Mouse (Mus musculus) liver, postnatal 0 days (tissue): ENCODE data around the gene Macf1. TPM values are rescaled to one million over a fixed set of nuclear protein-coding genes. Genes with fewer than 3 reads are reported as not detected.

ENCODE experiments used
- ATAC-seq: fragments of 200-750 bp; cut with Nextera tagmentation; 2 replicates; pipeline ENCODE4 v1.8.0; 2017; ENCODE audit warnings: mild to moderate bottlenecking, moderate library complexity
- DNase-seq: peaks from one replicate; pipeline ENCODE4 v3.0.0-alpha.2; 2016
- H3K27ac ChIP-seq: fragments of 300-500 bp; sonication (generic); 2 replicates; pipeline ENCODE4 v1.5.1; 2014; ENCODE audit warnings: antibody characterized with exemption, moderate library complexity, mild to moderate bottlenecking, low read depth
- H3K27me3 ChIP-seq: fragments of 300-500 bp; sonication (generic); 2 replicates; pipeline ENCODE4 v1.6.1; 2014; ENCODE audit warnings: low read length, control low read depth, mixed read lengths; ENCODE audit not compliant: insufficient read depth
- H3K36me3 ChIP-seq: fragments of 300-500 bp; sonication (generic); replicated peaks from 2 replicates; pipeline ENCODE4 v1.6.1; 2014; ENCODE audit warnings: mild to moderate bottlenecking, control low read depth, low read length, moderate library complexity, mixed read lengths; ENCODE audit not compliant: insufficient read depth
- H3K4me1 ChIP-seq: fragments of 300-500 bp; sonication (generic); 2 replicates; pipeline ENCODE4 v1.6.1; 2014; ENCODE audit warnings: antibody characterized with exemption, mild to moderate bottlenecking, control low read depth; ENCODE audit not compliant: insufficient read depth
- H3K4me2 ChIP-seq: fragments of 300-500 bp; sonication (generic); 2 replicates; pipeline ENCODE4 v1.6.1; 2014; ENCODE audit warnings: low read depth, mild to moderate bottlenecking, low read length, moderate library complexity, mixed read lengths
- H3K4me3 ChIP-seq: fragments of 300-500 bp; sonication (generic); 2 replicates; pipeline ENCODE4 v1.5.1; 2014; ENCODE audit warnings: low read depth, low read length
- H3K9ac ChIP-seq: fragments of 300-500 bp; sonication (generic); replicated peaks from 2 replicates; pipeline ENCODE4 v1.6.1; 2014; ENCODE audit warnings: mild to moderate bottlenecking, moderate library complexity
- H3K9me3 ChIP-seq: fragments of 300-500 bp; sonication (generic); 2 replicates; pipeline ENCODE4 v1.6.1; 2016; ENCODE audit warnings: mild to moderate bottlenecking, control low read depth, low read length, mixed read lengths
- CTCF ChIP-seq: sonication (generic); IDR thresholded peaks from 2 replicates; pipeline ENCODE4 v1.5.1; 2016; ENCODE audit warnings: antibody characterized with exemption, low read depth
- EP300 ChIP-seq: IDR thresholded peaks from 2 replicates; pipeline ENCODE4 v1.6.1; 2016; ENCODE audit warnings: antibody characterized with exemption, low read depth, mild to moderate bottlenecking
- WGBS: fragments of 180-500 bp; shearing (Covaris S2); extraction: QIAGEN DNeasy Blood & Tissue Kit; methylation state at CpG from one replicate; pipeline ENCODE4 v1.1.7; 2014; ENCODE audit not compliant: insufficient replicate concordance; 5-methylcytosine and 5-hydroxymethylcytosine counted together
- polyA plus RNA-seq: library from polyadenylated mRNA; unstranded; fragments of >200 nt; fragmentation: Nextera tagmentation; extraction: Ambion mirVana; gene quantifications from 2 replicates; pipeline ENCODE4 v1.2.1, GENCODE M21; 2015

Gene Macf1
- polyA plus RNA-seq, 1 experiment from 2014 or later, result 11.3 TPM

DNA sequence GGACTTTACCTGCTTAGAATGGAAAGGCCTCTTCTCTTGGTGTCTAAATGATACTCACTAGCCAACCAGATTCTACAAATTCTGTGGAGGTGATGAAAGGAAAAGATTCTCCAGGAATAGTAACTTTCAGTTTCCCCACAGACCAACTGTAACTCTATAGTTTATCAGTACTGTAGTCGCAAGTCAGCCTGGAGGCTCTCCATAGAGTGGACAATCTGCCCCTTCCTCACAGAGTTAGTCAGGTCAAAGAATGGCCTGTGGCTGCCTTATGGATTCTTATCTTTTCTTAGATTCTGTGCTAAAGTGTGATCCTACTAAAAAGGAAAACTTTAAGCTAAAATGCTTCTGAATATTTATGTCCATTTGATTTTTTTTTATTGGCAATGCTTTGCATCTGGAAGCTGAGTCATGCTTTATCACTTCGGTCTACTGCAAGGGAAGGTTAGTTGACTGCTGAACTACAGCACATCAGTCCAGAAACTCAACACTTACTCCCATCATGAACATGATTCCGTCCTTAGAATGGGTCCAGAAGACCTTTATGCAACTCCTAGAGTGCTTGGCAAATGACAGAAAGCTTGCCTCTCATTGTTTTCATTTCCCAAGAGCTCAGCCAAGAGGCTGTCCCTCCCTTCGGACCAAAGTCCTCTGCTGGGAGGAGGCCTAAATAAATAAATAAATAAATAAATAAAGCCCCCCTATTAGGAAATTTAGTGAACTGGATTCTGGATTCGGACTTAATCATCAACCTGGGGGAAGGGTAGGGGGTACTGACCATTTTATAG is 256.1 kb downstream of the Macf1 start:
- Histone ChIP-seq H3K27ac (peak overlapping the region; percentile 19; the same call in 1 of the 2 replicates), H3K4me1 (peaks cover 17% of the 10 kb centered on the region), H3K9me3 (no peaks in the 10 kb centered on the region), H3K27me3 (no peaks in the 10 kb centered on the region), H3K4me3 (no peak overlapping the region), H3K36me3 (peaks cover 31% of the 10 kb centered on the region), H3K9ac (no peak overlapping the region), H3K4me2 (no peak overlapping the region)
- WGBS, result 60% methylated on average over 5 of the region's 5 CpGs
- ATAC-seq (no peak), DNase-seq (no peak)
- TF ChIP-seq CTCF, result no peak
- TF ChIP-seq EP300, result no peak

GRCm38 (mm10) chr4:123427271-123427899 is 256.8 kb downstream of the Macf1 start:
- Histone ChIP-seq H3K4me2 (no peak overlapping the region), H3K9me3 (no peaks in the 10 kb centered on the region), H3K27ac (peak overlapping the region; percentile 19; the same call in 1 of the 2 replicates), H3K4me1 (peaks cover 20% of the 10 kb centered on the region), H3K36me3 (peaks cover 24% of the 10 kb centered on the region), H3K4me3 (no peak overlapping the region), H3K9ac (no peak overlapping the region), H3K27me3 (no peaks in the 10 kb centered on the region)
- ATAC-seq, result no peak
- DNase-seq, result no peak
- no peak for TF ChIP-seq EP300
- no peak for TF ChIP-seq CTCF
- WGBS, result 66% methylated on average over 9 of the region's 9 CpGs

DNA sequence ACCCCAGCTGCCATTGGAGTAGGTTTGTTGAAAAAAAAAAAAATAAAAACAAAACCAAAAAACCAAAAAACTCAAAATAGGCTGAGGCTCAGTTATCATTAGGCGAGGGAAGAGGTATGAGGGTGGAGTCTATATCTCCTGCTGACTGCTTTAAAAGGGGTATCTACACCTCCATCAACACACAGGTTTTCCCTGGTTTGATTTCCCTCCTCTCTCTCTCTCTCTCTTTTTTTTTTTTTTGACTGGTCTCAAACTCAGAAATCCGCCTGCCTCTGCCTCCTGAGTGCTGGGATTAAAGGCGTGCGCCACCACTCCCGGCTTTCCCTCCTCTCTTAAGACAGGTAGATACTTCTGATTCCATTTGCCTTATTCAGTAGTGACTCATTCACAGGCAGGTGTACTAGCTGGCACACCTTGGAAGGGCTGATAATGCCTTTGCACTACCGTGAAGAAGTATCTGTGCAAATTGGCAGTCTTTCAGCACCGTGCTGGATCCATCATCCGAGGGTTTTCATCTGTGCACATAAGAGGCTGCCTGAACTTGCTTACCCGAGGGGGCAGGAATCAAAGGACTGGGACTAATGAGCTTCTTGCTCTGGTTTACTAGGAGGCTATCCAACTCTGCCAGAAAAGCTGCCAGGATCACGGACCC is 257.6 kb downstream of the Macf1 start:
- H3K36me3 ChIP-seq, result peaks cover 17% of the 10 kb centered on the region
- no peak overlapping the region for H3K4me3 ChIP-seq
- 87% methylated on average over 10 of the region's 10 CpGs for WGBS
- DNase-seq, result no peak
- no peak overlapping the region for H3K9ac ChIP-seq
- no peaks in the 10 kb centered on the region for H3K9me3 ChIP-seq
- H3K27ac ChIP-seq, result peak overlapping the region; percentile 64; the same call in 1 of the 2 replicates
- peaks cover 20% of the 10 kb centered on the region for H3K4me1 ChIP-seq
- no peak overlapping the region for H3K4me2 ChIP-seq
- no peaks in the 10 kb centered on the region for H3K27me3 ChIP-seq
- no peak for TF ChIP-seq EP300
- no peak for ATAC-seq

GRCm38 (mm10) chr4:123425672-123426272 is 258.4 kb downstream of the Macf1 start:
- no peak for TF ChIP-seq EP300
- no peak for TF ChIP-seq CTCF
- Histone ChIP-seq H3K27me3 (no peaks in the 10 kb centered on the region), H3K4me3 (no peak overlapping the region), H3K27ac (peak overlapping the region; percentile 64), H3K9me3 (no peaks in the 10 kb centered on the region), H3K4me2 (peak overlapping the region; percentile 10; the same call in 1 of the 2 replicates), H3K36me3 (peaks cover 12% of the 10 kb centered on the region), H3K9ac (no peak overlapping the region), H3K4me1 (peaks cover 20% of the 10 kb centered on the region)
- 38% methylated on average over 1 of the region's 1 CpGs for WGBS
- DNase-seq, result no peak
- ATAC-seq, result peak; percentile 93

DNA sequence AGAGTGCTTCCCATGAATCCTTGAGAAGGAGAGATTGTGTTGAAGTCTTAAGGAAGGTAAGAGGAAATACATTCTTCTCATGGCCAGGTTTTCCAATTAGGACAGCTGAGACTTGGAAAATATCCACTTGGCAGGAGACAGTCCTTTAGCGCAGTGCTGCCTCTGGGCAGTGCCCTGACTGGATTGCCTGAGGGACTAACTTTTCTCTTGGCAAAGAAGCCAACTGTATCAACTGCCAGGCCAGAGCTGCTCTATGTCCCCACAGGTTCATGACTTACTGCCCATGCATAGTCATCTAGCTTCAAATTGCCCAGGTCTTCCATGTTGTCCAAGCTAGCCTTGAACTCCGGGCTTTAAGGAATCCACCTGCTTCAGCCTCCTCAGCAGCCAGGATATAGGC is 260.1 kb downstream of the Macf1 start:
- no peaks in the 10 kb centered on the region for H3K27me3 ChIP-seq
- H3K36me3 ChIP-seq, result 0 out of 2 replicates have a peak, but pooled peaks cover 2% of the 10 kb centered on the region
- no peak overlapping the region for H3K4me3 ChIP-seq
- no peak overlapping the region for H3K9ac ChIP-seq
- no peak overlapping the region for H3K27ac ChIP-seq
- H3K9me3 ChIP-seq, result no peaks in the 10 kb centered on the region
- no peak for ATAC-seq
- peaks cover 20% of the 10 kb centered on the region for H3K4me1 ChIP-seq
- DNase-seq, result no peak
- 91% methylated on average over 2 of the region's 2 CpGs for WGBS
- H3K4me2 ChIP-seq, result no peak overlapping the region
- no peak for TF ChIP-seq EP300
- no peak for TF ChIP-seq CTCF

DNA sequence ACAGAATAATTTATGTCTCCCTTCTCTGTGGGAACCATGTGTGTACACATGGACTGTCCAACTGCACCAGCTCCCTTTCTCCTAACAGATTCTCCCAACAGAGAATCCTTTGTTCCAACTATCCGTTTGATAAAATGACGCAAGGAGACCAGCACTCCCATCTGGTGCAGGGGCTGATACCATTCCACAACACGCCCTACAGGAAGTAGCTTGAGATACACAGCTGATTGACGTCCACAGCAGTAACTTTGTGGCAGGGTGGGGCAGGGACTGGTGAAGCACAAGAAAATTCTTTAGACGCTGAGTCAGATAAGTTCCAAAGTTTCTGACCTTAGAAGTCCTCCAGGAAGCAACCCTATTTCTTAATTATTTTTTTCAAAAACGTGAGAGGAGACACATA is 261.3 kb downstream of the Macf1 start:
- H3K4me1 ChIP-seq, result peaks cover 10% of the 10 kb centered on the region
- H3K4me2 ChIP-seq, result no peak overlapping the region
- 0 out of 2 replicates have a peak, but pooled peaks cover 2% of the 10 kb centered on the region for H3K36me3 ChIP-seq
- H3K9me3 ChIP-seq, result no peaks in the 10 kb centered on the region
- ATAC-seq (peak; percentile 39; the same call in 1 of the 2 replicates), DNase-seq (no peak)
- 33% methylated on average over 6 of the region's 6 CpGs for WGBS
- no peaks in the 10 kb centered on the region for H3K27me3 ChIP-seq
- TF ChIP-seq CTCF (no peak), EP300 (peak; percentile 10; the same call in 1 of the 2 replicates)
- H3K4me3 ChIP-seq, result no peak overlapping the region
- H3K9ac ChIP-seq, result no peak overlapping the region
- H3K27ac ChIP-seq, result no peak overlapping the region
